In genomic region chr5:107462147-107463076, GRCm38 (mm10) we compare ENCODE assay signal across 40 mouse cellular contexts. TPM values are rescaled to one million over a fixed set of nuclear protein-coding genes. Genes with fewer than 3 reads are reported as not detected.
DNase-seq lines count a peak whose midpoint lies in the region; ATAC-seq and TF ChIP-seq lines count a peak whose summit lies in the region.
"Had no signal": no experiment of that assay in that cellular context is flagged by ENCODE, and none has a peak within 500 bp of the region (broad histone marks: within the 10 kb centered on the region; RNA-seq: fewer than 3 reads in every experiment).

No protein-coding gene starts in this region.

- H3K9ac ChIP-seq in liver, embryonic 11.5 days (ENCODE audit: low read depth, low read length) = no peak overlapping the region
- H3K9ac ChIP-seq in liver, embryonic 14.5 days (replicated peaks) = no peak overlapping the region
- H3K9ac ChIP-seq in hindbrain, embryonic 16.5 days (ENCODE audit: low read depth, low read length) = no peak overlapping the region
- H3K9ac ChIP-seq: embryonic facial prominence, embryonic 12.5 days; heart, embryonic 15.5 days; hindbrain, embryonic 12.5 days; limb, embryonic 12.5 days; neural tube, embryonic 12.5 days had no signal

- no peak overlapping the region for H3K27ac ChIP-seq in liver, embryonic 11.5 days (ENCODE audit: low read depth, low read length)
- peak overlapping the region; percentile 24 for H3K27ac ChIP-seq in liver, embryonic 14.5 days
- H3K27ac ChIP-seq in hindbrain, embryonic 16.5 days (ENCODE audit: low read depth, low read length) = no peak overlapping the region
- H3K27ac ChIP-seq: embryonic facial prominence, embryonic 12.5 days; heart, embryonic 10.5 days; heart, embryonic 15.5 days; hindbrain, embryonic 12.5 days; left cerebral cortex, adult 2 months; limb, embryonic 12.5 days; neural tube, embryonic 12.5 days had no signal

- 70% methylated on average over 4 of the region's 4 CpGs for WGBS in liver, embryonic 11.5 days
- WGBS in liver, embryonic 14.5 days (ENCODE audit: insufficient replicate concordance) = 21% methylated on average over 4 of the region's 4 CpGs
- 94% methylated on average over 4 of the region's 4 CpGs for WGBS in hindbrain, embryonic 16.5 days

- no peaks in the 10 kb centered on the region for H3K9me3 ChIP-seq in liver, embryonic 11.5 days (ENCODE audit: control insufficient read depth, low read length)
- H3K9me3 ChIP-seq in liver, embryonic 14.5 days (ENCODE audit: control insufficient read depth, low read length) = no peaks in the 10 kb centered on the region
- no peaks in the 10 kb centered on the region for H3K9me3 ChIP-seq in hindbrain, embryonic 16.5 days (ENCODE audit: control insufficient read depth, low read length)
- H3K9me3 ChIP-seq: embryonic facial prominence, embryonic 12.5 days; heart, embryonic 10.5 days; heart, embryonic 15.5 days; hindbrain, embryonic 12.5 days; limb, embryonic 12.5 days; neural tube, embryonic 12.5 days had no signal

- TF ChIP-seq CTCF in liver, embryonic 14.5 days (IDR thresholded peaks at IDR 0.05; ENCODE audit: low read depth) = no peak

- peaks cover 7% of the 10 kb centered on the region for H3K4me1 ChIP-seq in liver, embryonic 11.5 days (replicated peaks; ENCODE audit: control insufficient read depth, insufficient read depth, low read length)
- H3K4me1 ChIP-seq in liver, embryonic 14.5 days (replicated peaks; ENCODE audit: control insufficient read depth in 2 of 2, insufficient read depth in 2 of 2, low read length in 1 of 2) = peaks cover 10 to 13% of the 10 kb centered on the region in 2 experiments
- no peaks in the 10 kb centered on the region for H3K4me1 ChIP-seq in hindbrain, embryonic 16.5 days (ENCODE audit: control insufficient read depth, insufficient read depth, low read depth, low read length)
- H3K4me1 ChIP-seq: embryonic facial prominence, embryonic 12.5 days; hindbrain, embryonic 12.5 days; limb, embryonic 12.5 days; neural tube, embryonic 12.5 days had no signal

- peak; percentile 91 for ATAC-seq in liver, embryonic 11.5 days (replicated peaks; ENCODE audit: low FRiP score)
- ATAC-seq in common myeloid progenitor, adult 5-6 weeks (replicated peaks; ENCODE audit: low read depth, poor library complexity, severe bottlenecking) = peak; percentile 71
- peak; percentile 86 for ATAC-seq in liver, embryonic 14.5 days (ENCODE audit: insufficient read depth)
- peak; percentile 94 for ATAC-seq in megakaryocyte-erythroid progenitor cell, adult 5-6 weeks (replicated peaks; ENCODE audit: low FRiP score, low TSS enrichment, poor library complexity, severe bottlenecking)
- ATAC-seq in hindbrain, embryonic 16.5 days = no peak
- ATAC-seq: forebrain, embryonic 16.5 days; lung, postnatal 0 days; midbrain, embryonic 16.5 days had no signal

- H3K4me3 ChIP-seq in liver, embryonic 11.5 days (ENCODE audit: low read depth, low read length) = no peak overlapping the region
- no peak overlapping the region for H3K4me3 ChIP-seq in liver, embryonic 14.5 days (ENCODE audit: insufficient read depth in 1 of 2, low read depth in 2 of 2, low read length in 2 of 2)
- no peak overlapping the region for H3K4me3 ChIP-seq in hindbrain, embryonic 16.5 days (ENCODE audit: low read length)
- H3K4me3 ChIP-seq: embryonic facial prominence, embryonic 12.5 days; heart, embryonic 10.5 days; heart, embryonic 15.5 days; hindbrain, embryonic 12.5 days; left cerebral cortex, adult 2 months; limb, embryonic 12.5 days; neural tube, embryonic 12.5 days had no signal

- DNase-seq in liver, embryonic 11.5 days (ENCODE audit: low spot score) = no peak
- no peak for DNase-seq in liver
- DNase-seq in liver, embryonic 14.5 days (ENCODE audit: low read depth in 3 of 3, low spot score in 3 of 3) = peak; percentile 39 to 47 (median 41)
- no peak for DNase-seq in right cerebral cortex, adult 2 months (ENCODE audit: low spot score in 2 of 2)
- DNase-seq in heart, adult 18-20 months = no peak
- DNase-seq: adrenal gland, postnatal 25 days; cerebellum, adult 8-10 months; cerebellum, postnatal 25 days; kidney, adult 11 months; kidney, postnatal 14 days; lung, adult 18-20 months; lung, postnatal 4 days; right cerebral cortex, adult 18-20 months; right cerebral cortex, postnatal 4 days; thymus, adult 2 months; thymus, postnatal 4 days had no signal

- H3K27me3 ChIP-seq in liver, embryonic 11.5 days (replicated peaks; ENCODE audit: control insufficient read depth, insufficient read depth, low read length) = no peaks in the 10 kb centered on the region
- H3K27me3 ChIP-seq in liver, embryonic 14.5 days (ENCODE audit: control insufficient read depth, insufficient read depth, low read length) = no peaks in the 10 kb centered on the region
- no peaks in the 10 kb centered on the region for H3K27me3 ChIP-seq in hindbrain, embryonic 16.5 days (replicated peaks; ENCODE audit: control insufficient read depth, insufficient read depth, low read length)
- H3K27me3 ChIP-seq: CH12.LX; embryonic facial prominence, embryonic 12.5 days; heart, embryonic 15.5 days; hindbrain, embryonic 12.5 days; limb, embryonic 12.5 days; neural tube, embryonic 12.5 days had no signal

- H3K36me3 ChIP-seq in liver, embryonic 11.5 days (ENCODE audit: control insufficient read depth, insufficient read depth, low read length) = no peaks in the 10 kb centered on the region
- H3K36me3 ChIP-seq in liver, embryonic 14.5 days (replicated peaks; ENCODE audit: control insufficient read depth, insufficient read depth, low read depth) = no peaks in the 10 kb centered on the region
- no peaks in the 10 kb centered on the region for H3K36me3 ChIP-seq in hindbrain, embryonic 16.5 days (ENCODE audit: control insufficient read depth, insufficient read depth, low read length)
- H3K36me3 ChIP-seq: embryonic facial prominence, embryonic 12.5 days; heart, embryonic 10.5 days; heart, embryonic 15.5 days; hindbrain, embryonic 12.5 days; limb, embryonic 12.5 days; neural tube, embryonic 12.5 days had no signal

- TF ChIP-seq EP300 in liver, embryonic 14.5 days (IDR thresholded peaks at IDR 0.05; ENCODE audit: low read depth) = peak; percentile 58

- peak overlapping the region; percentile 30 for H3K4me2 ChIP-seq in liver, embryonic 11.5 days
- peak overlapping the region; percentile 45 for H3K4me2 ChIP-seq in liver, embryonic 14.5 days (ENCODE audit: low read depth)
- H3K4me2 ChIP-seq in hindbrain, embryonic 16.5 days (ENCODE audit: low read length) = no peak overlapping the region
- H3K4me2 ChIP-seq: embryonic facial prominence, embryonic 12.5 days; heart, embryonic 15.5 days; hindbrain, embryonic 12.5 days; limb, embryonic 12.5 days; midbrain, embryonic 11.5 days; neural tube, embryonic 12.5 days had no signal

RNA-seq across cellular contexts. Expression of gene Btbd8, which starts 24.6 kb away (rescaled TPM):
- 2.5 and 2.6 TPM in 2 replicates for polyA plus RNA-seq in liver, embryonic 11.5 days (2014; fragmentation: Nextera tagmentation; extraction: Ambion mirVana)
- 2.3 and 9.8 TPM in 2 replicates for total RNA-seq in common myeloid progenitor, adult 5-6 weeks (2017)
- 0.75 and 1.1 TPM in 2 replicates for polyA plus RNA-seq in liver, embryonic 14.5 days (2012; rRNA removed)
- 1.1 and 1.2 TPM in 2 replicates for polyA plus RNA-seq in liver, embryonic 14.5 days (2014; fragmentation: Nextera tagmentation; extraction: Ambion mirVana)
- 4.2 and 7.2 TPM in 2 replicates for total RNA-seq in megakaryocyte-erythroid progenitor cell, adult 5-6 weeks (2014; fragmentation: Nextera tagmentation)
- total RNA-seq in megakaryocyte-erythroid progenitor cell, adult 5-6 weeks (2017) = 4.7 and 6.9 TPM in 2 replicates
- polyA plus RNA-seq in hindbrain, embryonic 16.5 days (2015; fragmentation: Nextera tagmentation; extraction: Ambion mirVana) = 19.9 and 24.6 TPM in 2 replicates
- total RNA-seq in heart, adult 18-20 months (2021) = 1 to 10 TPM; 4.2 to 6.5 TPM

RNA-seq across cellular contexts. Expression of gene Lpcat2b, which starts 31.1 kb away (rescaled TPM):
- not detected in 2 replicates for polyA plus RNA-seq in liver, embryonic 11.5 days (2014; fragmentation: Nextera tagmentation; extraction: Ambion mirVana)
- not detected in 2 replicates for total RNA-seq in common myeloid progenitor, adult 5-6 weeks (2017)
- polyA plus RNA-seq in liver, embryonic 14.5 days (2012; rRNA removed) = not detected in 2 replicates
- polyA plus RNA-seq in liver, embryonic 14.5 days (2014; fragmentation: Nextera tagmentation; extraction: Ambion mirVana) = not detected in 2 replicates
- not detected in 2 replicates for total RNA-seq in megakaryocyte-erythroid progenitor cell, adult 5-6 weeks (2014; fragmentation: Nextera tagmentation)
- total RNA-seq in megakaryocyte-erythroid progenitor cell, adult 5-6 weeks (2017) = not detected in 2 replicates
- not detected in 2 replicates for polyA plus RNA-seq in hindbrain, embryonic 16.5 days (2015; fragmentation: Nextera tagmentation; extraction: Ambion mirVana)
- not detected for total RNA-seq in heart, adult 18-20 months (2021)
- total RNA-seq: adrenal gland, adult 18-20 months; adrenal gland, postnatal 25 days; CH12.LX; ES-E14; gastrocnemius, adult 8-10 months; heart, postnatal 25 days had no signal
- polyA plus RNA-seq: C2C12; embryonic facial prominence, embryonic 12.5 days; forebrain, embryonic 11.5 days; forebrain, embryonic 16.5 days; heart, embryonic 10.5 days; heart, embryonic 15.5 days; hindbrain, embryonic 12.5 days; kidney, embryonic 14.5 days; limb, embryonic 12.5 days; lung, postnatal 0 days; midbrain, embryonic 11.5 days; midbrain, embryonic 16.5 days; neural tube, embryonic 12.5 days; spleen, adult 2 months had no signal

RNA-seq across cellular contexts. Expression of gene Gm42669, which starts 45.0 kb away (rescaled TPM):
- polyA plus RNA-seq in liver, embryonic 11.5 days (2014; fragmentation: Nextera tagmentation; extraction: Ambion mirVana) = 0.27 and 0.44 TPM in 2 replicates
- total RNA-seq in common myeloid progenitor, adult 5-6 weeks (2017) = 0.50 TPM in 1 of 2 replicates, not detected in the other
- polyA plus RNA-seq in liver, embryonic 14.5 days (2012; rRNA removed) = 0.02 and 0.06 TPM in 2 replicates
- 0.06 TPM in 1 of 2 replicates, not detected in the other for polyA plus RNA-seq in liver, embryonic 14.5 days (2014; fragmentation: Nextera tagmentation; extraction: Ambion mirVana)
- 0.94 TPM in 1 of 2 replicates, not detected in the other for total RNA-seq in megakaryocyte-erythroid progenitor cell, adult 5-6 weeks (2014; fragmentation: Nextera tagmentation)
- total RNA-seq in megakaryocyte-erythroid progenitor cell, adult 5-6 weeks (2017) = 0.84 and 1.3 TPM in 2 replicates
- polyA plus RNA-seq in hindbrain, embryonic 16.5 days (2015; fragmentation: Nextera tagmentation; extraction: Ambion mirVana) = 0.28 and 0.55 TPM in 2 replicates
- not detected for total RNA-seq in heart, adult 18-20 months (2021)
- total RNA-seq: adrenal gland, adult 18-20 months; adrenal gland, postnatal 25 days; gastrocnemius, adult 8-10 months had no signal
- polyA plus RNA-seq: gonadal fat pad, adult 2 months had no signal

RNA-seq across cellular contexts. Expression of gene Ephx4, which starts 59.9 kb away (rescaled TPM):
- polyA plus RNA-seq in liver, embryonic 11.5 days (2014; fragmentation: Nextera tagmentation; extraction: Ambion mirVana) = 0.29 and 0.48 TPM in 2 replicates
- not detected in 2 replicates for total RNA-seq in common myeloid progenitor, adult 5-6 weeks (2017)
- 0.03 TPM in 1 of 2 replicates, not detected in the other for polyA plus RNA-seq in liver, embryonic 14.5 days (2012; rRNA removed)
- not detected in 2 replicates for polyA plus RNA-seq in liver, embryonic 14.5 days (2014; fragmentation: Nextera tagmentation; extraction: Ambion mirVana)
- total RNA-seq in megakaryocyte-erythroid progenitor cell, adult 5-6 weeks (2014; fragmentation: Nextera tagmentation) = not detected in 2 replicates
- not detected in 2 replicates for total RNA-seq in megakaryocyte-erythroid progenitor cell, adult 5-6 weeks (2017)
- polyA plus RNA-seq in hindbrain, embryonic 16.5 days (2015; fragmentation: Nextera tagmentation; extraction: Ambion mirVana) = 3.0 and 3.1 TPM in 2 replicates
- total RNA-seq in heart, adult 18-20 months (2021) = under 1 TPM in 1 of 2 experiments, not detected in 1; 0.60 TPM
- polyA plus RNA-seq: C2C12 had no signal

Comparison
In these comparisons a context has a peak if more than half of its experiments do, and no peak if none do; other contexts are left out.
1. DNase-seq: peak in liver, embryonic 14.5 days (3 of 3); none in liver, embryonic 11.5 days (single experiment), liver (single experiment), right cerebral cortex, adult 2 months (0 of 2) and heart, adult 18-20 months (0 of 2).